Mouse (Mus musculus) embryonic facial prominence, embryonic 10.5 days (tissue): ENCODE results near the gene Resp18. TPM values are rescaled to one million over a fixed set of nuclear protein-coding genes. Genes with fewer than 3 reads are reported as not detected.

Experiments
- DNase-seq: peaks from one replicate; pipeline ENCODE4 v3.0.0-alpha.2; 2017; ENCODE audit warnings: low spot score
- H3K27ac ChIP-seq: fragments of 300-500 bp; sonication (generic); replicated peaks from 2 replicates; pipeline ENCODE4 v1.5.1; 2016; ENCODE audit warnings: mild to moderate bottlenecking
- H3K27me3 ChIP-seq: fragments of 300-500 bp; sonication (generic); replicated peaks from 2 replicates; pipeline ENCODE4 v1.6.1; 2016; ENCODE audit warnings: low read depth, mild to moderate bottlenecking; ENCODE audit not compliant: poor library complexity, severe bottlenecking
- H3K36me3 ChIP-seq: fragments of 300-500 bp; sonication (generic); replicated peaks from 2 replicates; pipeline ENCODE4 v1.6.1; 2016; ENCODE audit warnings: mild to moderate bottlenecking, moderate library complexity
- H3K4me1 ChIP-seq: fragments of 300-500 bp; sonication (generic); 2 replicates; pipeline ENCODE4 v1.6.1; 2016
- H3K4me3 ChIP-seq: fragments of 300-500 bp; sonication (generic); 2 replicates; pipeline ENCODE4 v1.5.1; 2016; ENCODE audit warnings: mild to moderate bottlenecking, moderate library complexity
- H3K9me3 ChIP-seq: fragments of 300-500 bp; sonication (generic); 2 replicates; pipeline ENCODE4 v1.6.1; 2016; ENCODE audit warnings: mild to moderate bottlenecking
- WGBS: fragments of 180-500 bp; shearing (Covaris S2); methylation state at CpG from one replicate; pipeline ENCODE4 v1.1.7; 2016; 5-methylcytosine and 5-hydroxymethylcytosine counted together
- polyA plus RNA-seq: library from polyadenylated mRNA; unstranded; fragments of >200 nt; fragmentation: Nextera tagmentation; extraction: Ambion mirVana; gene quantifications from 2 replicates; pipeline ENCODE4 v1.2.1, GENCODE M21; 2016

The Resp18 gene
- 1.9 and 2.5 TPM in 2 replicates for polyA plus RNA-seq

GRCm38 (mm10) chr1:75278228-75278627 is at the start of gene Resp18:
Resp18 (minus strand) TSS chr1:75278415.
- H3K27me3 ChIP-seq: peaks cover 25% of the 10 kb centered on the region
- peak within 1 kb of the TSS; percentile 4; the same call in 1 of the 2 replicates for H3K4me3 ChIP-seq
- H3K27ac ChIP-seq: no peak within 1 kb of the TSS
- no peak for DNase-seq
- 4% methylated on average over 13 of the region's 13 CpGs for WGBS
- H3K9me3 ChIP-seq: peaks cover 7% of the 10 kb centered on the region; the same call in 1 of the 2 replicates
- H3K4me1 ChIP-seq: peaks cover 3% of the 10 kb centered on the region; the same call in 1 of the 2 replicates
- H3K36me3 ChIP-seq: no peaks in the 10 kb centered on the region

GRCm38 (mm10) chr1:75327461-75327860 is 49.2 kb upstream of the Resp18 start:
- Histone ChIP-seq H3K36me3 (no peaks in the 10 kb centered on the region), H3K4me3 (no peak overlapping the region), H3K27ac (no peak overlapping the region), H3K4me1 (peaks cover 8% of the 10 kb centered on the region; the same call in 1 of the 2 replicates), H3K9me3 (peaks cover 4% of the 10 kb centered on the region; the same call in 1 of the 2 replicates), H3K27me3 (no peaks in the 10 kb centered on the region)
- DNase-seq: no peak

- peaks cover 17% of the 10 kb centered on the region for H3K4me1 ChIP-seq
- 94% methylated on average over 10 of the region's 10 CpGs for WGBS
- no peak for DNase-seq
Measured at GRCm38 (mm10) chr1:75319166-75319565, 41.0 kb upstream of the Resp18 start.

GRCm38 (mm10) chr1:75318736-75319135 is 40.5 kb upstream of the Resp18 start:
- no peak for DNase-seq
- H3K9me3 ChIP-seq: no peaks in the 10 kb centered on the region
- no peaks in the 10 kb centered on the region for H3K27me3 ChIP-seq
- no peak overlapping the region for H3K4me3 ChIP-seq
- 90% methylated on average over 4 of the region's 4 CpGs for WGBS
- H3K36me3 ChIP-seq: peaks cover 22% of the 10 kb centered on the region
- H3K27ac ChIP-seq: peak overlapping the region; percentile 81
- peaks cover 17% of the 10 kb centered on the region for H3K4me1 ChIP-seq

More at GRCm38 (mm10) chr1:75319166-75319565, 41.0 kb upstream of the Resp18 start:
- Histone ChIP-seq H3K27ac (no peak overlapping the region), H3K9me3 (no peaks in the 10 kb centered on the region), H3K4me3 (no peak overlapping the region), H3K27me3 (no peaks in the 10 kb centered on the region), H3K36me3 (peaks cover 17% of the 10 kb centered on the region)

GRCm38 (mm10) chr1:75318301-75318700 is 40.1 kb upstream of the Resp18 start:
- Histone ChIP-seq H3K4me1 (peaks cover 17% of the 10 kb centered on the region), H3K27ac (peak overlapping the region; percentile 81), H3K27me3 (no peaks in the 10 kb centered on the region), H3K9me3 (no peaks in the 10 kb centered on the region), H3K36me3 (peaks cover 26% of the 10 kb centered on the region), H3K4me3 (peak overlapping the region; percentile 68)
- DNase-seq: no peak
- 74% methylated on average over 3 of the region's 3 CpGs for WGBS

- Histone ChIP-seq H3K9me3 (no peaks in the 10 kb centered on the region), H3K4me1 (peaks cover 17% of the 10 kb centered on the region), H3K4me3 (peak within 1 kb of the TSS; percentile 68), H3K27ac (peak within 1 kb of the TSS; percentile 82), H3K36me3 (peaks cover 34% of the 10 kb centered on the region), H3K27me3 (no peaks in the 10 kb centered on the region)
- DNase-seq: peak; percentile 100
- under 1% methylated on average over 92 of the region's 92 CpGs for whole genome bisulfite sequencing
Measured at GRCm38 (mm10) chr1:75317241-75318201, 39.3 kb upstream of the Resp18 start, which contains the start of gene Dnpep. Dnpep (minus strand) TSS chr1:75317990.

GRCm38 (mm10) chr1:75316861-75317240 is 38.6 kb upstream of the Resp18 start:
- no peaks in the 10 kb centered on the region for H3K27me3 ChIP-seq
- under 1% methylated on average over 20 of the region's 20 CpGs for WGBS
- no peaks in the 10 kb centered on the region for H3K9me3 ChIP-seq
- DNase-seq: peak; percentile 87
- H3K27ac ChIP-seq: peak overlapping the region; percentile 82
- peak overlapping the region; percentile 68 for H3K4me3 ChIP-seq
- peaks cover 41% of the 10 kb centered on the region for H3K36me3 ChIP-seq
- H3K4me1 ChIP-seq: peaks cover 17% of the 10 kb centered on the region

GRCm38 (mm10) chr1:75315456-75316365 is 37.5 kb upstream of the Resp18 start:
- WGBS: 86% methylated on average over 29 of the region's 29 CpGs
- DNase-seq: no peak

GRCm38 (mm10) chr1:75315011-75315410 is 36.8 kb upstream of the Resp18 start:
- no peaks in the 10 kb centered on the region for H3K9me3 ChIP-seq
- H3K27me3 ChIP-seq: no peaks in the 10 kb centered on the region
- no peak overlapping the region for H3K27ac ChIP-seq
- H3K4me3 ChIP-seq: 0 out of 2 replicates have a peak overlapping the region, but pooled peaks have one; percentile 68
- DNase-seq: no peak
- peaks cover 17% of the 10 kb centered on the region for H3K4me1 ChIP-seq
- H3K36me3 ChIP-seq: peaks cover 59% of the 10 kb centered on the region
- WGBS: 91% methylated on average over 6 of the region's 6 CpGs

More at GRCm38 (mm10) chr1:75315456-75316365, 37.5 kb upstream of the Resp18 start:
- peak overlapping the region; percentile 68 for H3K4me3 ChIP-seq
- H3K27ac ChIP-seq: peak overlapping the region; percentile 82
- H3K4me1 ChIP-seq: peaks cover 17% of the 10 kb centered on the region
- peaks cover 52% of the 10 kb centered on the region for H3K36me3 ChIP-seq
- H3K27me3 ChIP-seq: no peaks in the 10 kb centered on the region
- H3K9me3 ChIP-seq: no peaks in the 10 kb centered on the region

GRCm38 (mm10) chr1:75311694-75312093 is 33.5 kb upstream of the Resp18 start:
- Histone ChIP-seq H3K4me3 (no peak overlapping the region), H3K27ac (no peak overlapping the region), H3K9me3 (no peaks in the 10 kb centered on the region), H3K27me3 (no peaks in the 10 kb centered on the region), H3K4me1 (peaks cover 11% of the 10 kb centered on the region), H3K36me3 (peaks cover 92% of the 10 kb centered on the region)
- WGBS: 97% methylated on average over 6 of the region's 6 CpGs
- DNase-seq: no peak

GRCm38 (mm10) chr1:75304662-75305061 is 26.4 kb upstream of the Resp18 start:
- no peak overlapping the region for H3K4me3 ChIP-seq
- no peaks in the 10 kb centered on the region for H3K27me3 ChIP-seq
- no peaks in the 10 kb centered on the region for H3K9me3 ChIP-seq
- peaks cover 30% of the 10 kb centered on the region for H3K36me3 ChIP-seq
- DNase-seq: no peak
- WGBS: 72% methylated on average over 2 of the region's 2 CpGs
- H3K4me1 ChIP-seq: no peaks in the 10 kb centered on the region
- H3K27ac ChIP-seq: no peak overlapping the region

- DNase-seq: no peak
- no peak overlapping the region for H3K4me3 ChIP-seq
- no peaks in the 10 kb centered on the region for H3K27me3 ChIP-seq
- no peaks in the 10 kb centered on the region for H3K9me3 ChIP-seq
- H3K36me3 ChIP-seq: no peaks in the 10 kb centered on the region
- H3K27ac ChIP-seq: no peak overlapping the region
- peaks cover 22% of the 10 kb centered on the region for H3K4me1 ChIP-seq
- 78% methylated on average over 5 of the region's 5 CpGs for WGBS
Measured at GRCm38 (mm10) chr1:75294294-75294693, 16.1 kb upstream of the Resp18 start.
